Mouse (Mus musculus) E14TG2a.4 (cell line): ENCODE measurements at regions not wholly inside any gene's neighbourhood (a gene's known extent, or its start where the extent isn't known, plus 50 kb on each side); places are given as distances from the start of the nearest gene placed in this dataset.

Experiments
- H3K27me3 ChIP-seq: 2 replicates; pipeline ENCODE4 v1.6.1; 2014; ENCODE audit warnings: low read length, control low read depth; ENCODE audit not compliant: insufficient read depth
- H3K36me3 ChIP-seq: 2 replicates; pipeline ENCODE4 v1.6.1; 2014; ENCODE audit warnings: low read length, control low read depth; ENCODE audit not compliant: insufficient read depth
- H3K4me1 ChIP-seq: replicated peaks from 2 replicates; pipeline ENCODE4 v1.6.1; 2014; ENCODE audit warnings: low read depth, low read length, control low read depth
- H3K4me3 ChIP-seq: replicated peaks from 2 replicates; pipeline ENCODE4 v1.5.1; 2014; ENCODE audit warnings: mild to moderate bottlenecking, low read length
- H3K9me3 ChIP-seq: 2 replicates; pipeline ENCODE4 v1.6.1; 2014; ENCODE audit warnings: low read length, control low read depth
- CTCF ChIP-seq: conservative IDR thresholded peaks from 2 replicates; pipeline ENCODE4 v1.5.1; 2014; ENCODE audit warnings: low read length
- NANOG ChIP-seq: IDR thresholded peaks from 2 replicates; pipeline ENCODE4 v1.6.1; 2014; ENCODE audit warnings: borderline replicate concordance, low read length, mixed read lengths
- POU5F1 ChIP-seq: IDR thresholded peaks from 2 replicates; pipeline ENCODE4 v1.6.1; 2014; ENCODE audit warnings: low read length, borderline replicate concordance

DNA sequence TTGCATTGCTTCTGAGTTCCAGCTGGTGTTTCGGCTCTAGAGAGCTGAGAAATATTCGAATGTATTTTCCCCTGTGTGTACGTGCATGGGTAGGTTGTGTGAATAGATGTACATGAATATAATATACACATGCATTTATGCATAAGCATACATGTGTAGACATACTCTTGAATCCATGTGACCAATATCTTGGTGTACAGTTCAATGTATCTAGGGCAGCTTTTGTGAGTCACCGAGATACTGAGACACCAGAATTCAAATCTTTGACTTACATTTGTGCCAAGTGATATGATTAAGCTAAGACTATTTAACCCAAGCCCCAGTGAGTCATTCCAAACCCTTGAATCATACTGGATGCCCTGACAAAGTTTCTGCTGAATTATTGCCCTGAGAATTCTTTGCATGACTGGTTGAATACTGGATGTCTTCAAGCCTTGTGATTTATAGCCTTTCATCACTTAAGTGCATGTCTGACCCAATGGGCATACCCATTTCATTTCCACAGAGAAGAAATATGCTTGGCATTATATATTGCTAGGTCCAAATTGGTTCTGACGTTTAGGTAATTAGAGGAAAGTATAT, 103.3 kb upstream of the Tsc22d2 start:
- TF ChIP-seq CTCF (no peak), POU5F1 (no peak), NANOG (no peak)
- no peaks in the 10 kb centered on the region for H3K4me1 ChIP-seq
- no peak overlapping the region for H3K4me3 ChIP-seq
- H3K27me3 ChIP-seq = no peaks in the 10 kb centered on the region
- peaks cover 7% of the 10 kb centered on the region; the same call in 1 of the 2 replicates for H3K9me3 ChIP-seq
- no peaks in the 10 kb centered on the region for H3K36me3 ChIP-seq

DNA sequence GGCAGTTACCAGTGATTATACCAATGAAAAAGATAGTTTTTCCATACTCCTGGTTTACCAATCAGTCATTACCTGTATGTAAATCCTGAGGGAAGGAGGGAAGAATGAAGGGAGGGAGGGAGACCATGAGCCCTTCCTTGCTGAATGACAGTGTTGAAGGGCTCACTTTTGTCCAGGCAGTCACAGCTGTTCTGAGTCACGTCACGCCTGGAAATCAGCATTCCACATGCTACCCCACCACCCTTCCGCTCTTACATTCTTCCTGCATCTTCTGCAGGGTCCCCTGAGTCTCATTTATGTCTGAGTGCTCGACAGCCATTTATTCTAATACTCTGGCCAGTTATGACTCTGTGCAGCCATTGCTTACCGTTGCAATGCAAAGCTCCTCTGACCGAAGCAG, 101.9 kb upstream of the Tsc22d2 start:
- TF ChIP-seq CTCF = no peak
- no peak for TF ChIP-seq NANOG
- TF ChIP-seq POU5F1 = no peak
- Histone ChIP-seq H3K36me3 (no peaks in the 10 kb centered on the region), H3K27me3 (no peaks in the 10 kb centered on the region), H3K4me1 (no peaks in the 10 kb centered on the region), H3K9me3 (peaks cover 6% of the 10 kb centered on the region; the same call in 1 of the 2 replicates), H3K4me3 (no peak overlapping the region)

DNA sequence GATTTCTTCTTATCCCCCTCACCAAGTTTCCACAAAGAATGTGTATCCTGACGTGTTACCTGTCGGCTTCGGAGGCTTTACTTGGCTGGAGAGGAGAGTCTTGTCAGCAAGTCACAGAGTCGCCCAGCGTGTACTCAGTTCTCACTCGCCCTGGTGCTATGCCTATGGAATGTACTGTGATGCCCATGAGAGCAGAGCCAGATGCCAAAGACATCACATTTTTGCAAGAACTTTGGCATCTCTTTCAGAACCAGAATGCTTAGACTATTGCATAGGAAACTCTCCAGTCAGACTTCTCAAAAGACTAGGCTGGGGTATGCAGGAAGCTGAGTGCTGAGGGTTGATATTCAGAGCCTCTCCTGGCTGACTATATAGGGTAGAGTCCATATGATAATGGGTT, 99.3 kb upstream of the Tsc22d2 start:
- Histone ChIP-seq H3K36me3 (no peaks in the 10 kb centered on the region), H3K4me3 (no peak overlapping the region), H3K4me1 (no peaks in the 10 kb centered on the region), H3K27me3 (no peaks in the 10 kb centered on the region), H3K9me3 (no peaks in the 10 kb centered on the region)
- TF ChIP-seq NANOG = no peak
- no peak for TF ChIP-seq POU5F1
- TF ChIP-seq CTCF = no peak

DNA sequence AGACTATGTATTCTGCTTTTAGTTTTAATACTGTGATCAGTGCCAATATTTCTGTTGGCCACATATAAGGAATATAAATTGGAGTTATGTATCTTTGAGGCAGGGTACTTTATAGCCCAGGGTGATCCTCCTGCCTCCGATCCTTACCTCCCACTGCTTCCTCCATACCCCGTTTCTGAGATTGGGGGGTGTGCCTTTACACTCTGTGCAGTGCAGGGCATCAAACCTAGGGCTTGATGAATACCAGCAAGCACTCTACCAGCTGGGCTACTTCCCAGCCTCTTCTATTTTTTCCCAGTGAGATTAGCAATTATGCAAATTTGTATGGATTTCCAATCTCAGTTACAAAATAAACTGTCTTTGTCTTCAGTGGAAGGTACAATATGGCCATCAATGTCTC, 97.3 kb upstream of the Tsc22d2 start:
- no peak overlapping the region for H3K4me3 ChIP-seq

DNA sequence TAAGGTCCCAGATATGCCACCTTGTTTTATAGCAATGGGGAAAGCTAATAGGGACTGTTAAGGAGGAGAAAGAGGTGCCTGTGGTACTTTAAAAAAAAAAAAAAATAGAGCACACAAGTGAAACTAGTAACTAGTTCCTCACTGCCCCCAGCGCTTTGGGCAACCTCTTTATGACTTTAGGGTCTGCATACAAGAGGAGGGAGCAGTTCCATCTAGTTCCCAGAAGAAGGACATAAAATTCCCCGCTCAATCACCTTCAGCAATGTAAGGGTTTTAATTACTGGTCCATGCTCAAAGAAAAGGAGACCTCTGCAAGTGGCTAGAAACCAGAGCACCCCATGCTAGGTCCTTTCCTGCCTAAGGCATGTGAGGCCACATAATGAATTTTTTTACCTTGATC, 95.8 kb upstream of the Tsc22d2 start:
- TF ChIP-seq CTCF = no peak
- Histone ChIP-seq H3K9me3 (no peaks in the 10 kb centered on the region), H3K27me3 (no peaks in the 10 kb centered on the region), H3K4me3 (no peak overlapping the region), H3K36me3 (no peaks in the 10 kb centered on the region), H3K4me1 (no peaks in the 10 kb centered on the region)

More for the DNA sequence above, 97.3 kb upstream of the Tsc22d2 start:
- Histone ChIP-seq H3K9me3 (no peaks in the 10 kb centered on the region), H3K36me3 (no peaks in the 10 kb centered on the region), H3K27me3 (no peaks in the 10 kb centered on the region), H3K4me1 (no peaks in the 10 kb centered on the region)
- TF ChIP-seq POU5F1 (no peak), CTCF (no peak), NANOG (no peak)

DNA sequence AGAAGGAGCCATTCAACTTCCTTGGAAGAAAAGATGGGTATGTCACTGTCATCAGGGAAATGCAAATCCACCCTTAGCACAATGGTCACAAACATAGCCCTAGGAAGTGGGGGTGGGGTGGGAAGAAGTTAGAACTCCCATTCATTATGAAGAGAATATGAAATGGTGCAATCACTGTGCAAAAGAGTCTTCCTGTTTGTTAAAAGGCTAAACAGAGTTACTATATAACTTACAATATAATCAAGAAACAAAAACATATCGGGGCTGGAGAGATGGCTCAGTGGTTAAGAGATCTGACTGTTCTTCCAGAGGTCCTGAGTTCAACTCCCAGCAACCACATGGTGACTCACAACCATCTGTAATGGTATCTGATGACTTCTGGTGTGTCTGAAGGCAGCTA, 95.1 kb upstream of the Tsc22d2 start:
- TF ChIP-seq CTCF (no peak), NANOG (no peak), POU5F1 (no peak)
- Histone ChIP-seq H3K36me3 (no peaks in the 10 kb centered on the region), H3K4me3 (no peak overlapping the region), H3K27me3 (no peaks in the 10 kb centered on the region), H3K4me1 (no peaks in the 10 kb centered on the region), H3K9me3 (no peaks in the 10 kb centered on the region)

DNA sequence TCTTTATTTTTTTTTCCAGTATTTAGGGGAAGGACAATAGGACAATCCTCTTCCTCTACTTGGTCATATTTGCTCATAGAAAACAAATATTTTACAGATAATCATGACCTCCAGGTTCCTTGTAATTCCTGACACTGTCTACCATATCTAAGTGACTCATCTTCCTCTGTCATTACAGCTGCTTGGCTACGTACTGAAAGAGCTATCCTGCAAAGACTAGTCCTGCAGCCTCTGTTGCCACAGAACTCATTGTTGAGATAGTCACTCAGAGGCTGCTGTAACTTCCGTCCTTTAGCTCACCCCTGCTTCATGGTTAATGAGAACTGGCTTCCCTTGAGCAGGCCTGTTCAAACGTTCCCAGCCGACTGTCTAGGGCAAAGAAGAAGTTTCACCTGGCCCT, 93.7 kb upstream of the Tsc22d2 start:
- Histone ChIP-seq H3K27me3 (no peaks in the 10 kb centered on the region), H3K4me1 (no peaks in the 10 kb centered on the region), H3K36me3 (no peaks in the 10 kb centered on the region), H3K9me3 (no peaks in the 10 kb centered on the region), H3K4me3 (no peak overlapping the region)
- TF ChIP-seq CTCF (no peak), POU5F1 (no peak), NANOG (no peak)

DNA sequence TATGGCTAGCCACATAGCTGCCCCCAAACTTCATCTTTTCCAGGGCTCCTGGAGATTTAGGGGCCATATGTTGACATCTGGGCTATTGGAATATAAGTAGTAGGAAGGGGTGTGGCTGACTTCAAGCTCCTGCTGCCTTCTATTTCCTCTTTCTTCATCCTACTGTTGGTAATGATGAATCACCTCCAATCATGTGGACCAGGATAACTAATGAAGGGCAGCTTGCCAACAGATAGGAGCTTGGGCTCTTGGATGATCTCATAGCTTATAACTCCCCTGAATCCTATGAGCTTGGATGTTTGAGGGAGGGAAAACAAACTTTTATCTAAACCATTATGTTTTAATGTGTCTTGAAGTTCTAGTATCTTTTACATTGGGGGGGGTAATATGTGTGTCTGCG, 92.2 kb upstream of the Tsc22d2 start:
- no peaks in the 10 kb centered on the region for H3K36me3 ChIP-seq
- TF ChIP-seq CTCF = no peak
- TF ChIP-seq POU5F1 = no peak
- TF ChIP-seq NANOG = no peak

DNA sequence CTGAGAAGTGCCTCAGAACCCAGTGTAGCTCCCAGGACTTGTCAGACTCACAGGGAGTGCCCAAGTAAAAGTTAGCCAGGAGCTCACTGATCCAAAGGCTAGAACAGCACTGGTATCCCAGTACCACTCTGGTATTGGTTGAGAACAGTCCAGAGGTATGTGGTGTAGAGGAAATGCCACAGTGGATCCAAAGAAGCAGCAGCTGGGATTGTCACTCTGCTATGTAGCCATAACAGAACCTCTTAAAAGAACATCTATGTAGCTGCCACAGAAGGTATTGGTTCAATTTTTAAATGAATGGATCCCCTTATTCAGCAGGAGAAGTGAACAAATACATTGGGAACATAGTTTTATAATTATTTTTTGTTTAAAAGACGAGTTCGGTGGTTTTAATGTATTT, 86.8 kb upstream of the Tsc22d2 start:
- no peaks in the 10 kb centered on the region for H3K9me3 ChIP-seq
- no peaks in the 10 kb centered on the region for H3K27me3 ChIP-seq
- TF ChIP-seq CTCF (no peak), POU5F1 (no peak), NANOG (no peak)
- H3K4me3 ChIP-seq = no peak overlapping the region
- H3K36me3 ChIP-seq = no peaks in the 10 kb centered on the region
- H3K4me1 ChIP-seq = no peaks in the 10 kb centered on the region

More for the DNA sequence above, 92.2 kb upstream of the Tsc22d2 start:
- Histone ChIP-seq H3K4me1 (no peaks in the 10 kb centered on the region), H3K27me3 (no peaks in the 10 kb centered on the region), H3K4me3 (no peak overlapping the region), H3K9me3 (no peaks in the 10 kb centered on the region)
